Mouse (Mus musculus): ENCODE results near the gene Foxn2. TPM values are rescaled to one million over a fixed set of nuclear protein-coding genes. Genes with fewer than 3 reads are reported as not detected.
A peak's percentile ranks its signal among the peaks of the same experiment; 100 is the strongest.

The Foxn2 gene
- polyA plus RNA-seq, 1 experiment, result 7.5 TPM

- 0% methylated on average over 14 of the region's 14 CpGs for WGBS
Observed at GRCm38 (mm10) chr17:88530236-88530619, 89.7 kb downstream of the Foxn2 start.

GRCm38 (mm10) chr17:88530667-88531066, 90.2 kb downstream of the Foxn2 start:
- peaks cover 7% of the 10 kb centered on the region for H3K4me1 ChIP-seq (ENCODE audit: control insufficient read depth, insufficient read depth, low read length)
- no peak for TF ChIP-seq CTCF (IDR thresholded peaks at IDR 0.05; ENCODE audit: insufficient read depth, low read length)
- no peak for TF ChIP-seq POLR2A (IDR thresholded peaks at IDR 0.05; ENCODE audit: borderline replicate concordance, extremely low read depth, low read depth, low read length)
- DNase-seq, result no peak
- H3K4me3 ChIP-seq (replicated peaks; ENCODE audit: extremely low read depth, low read depth, low read length), result peak overlapping the region; percentile 68
- WGBS, result 9% methylated on average over 11 of the region's 11 CpGs

More at GRCm38 (mm10) chr17:88530236-88530619, 89.7 kb downstream of the Foxn2 start:
- TF ChIP-seq CTCF (IDR thresholded peaks at IDR 0.05; ENCODE audit: insufficient read depth, low read length), result no peak
- no peak for TF ChIP-seq POLR2A (IDR thresholded peaks at IDR 0.05; ENCODE audit: borderline replicate concordance, extremely low read depth, low read depth, low read length)
- no peak for DNase-seq
- peaks cover 7% of the 10 kb centered on the region for H3K4me1 ChIP-seq (ENCODE audit: control insufficient read depth, insufficient read depth, low read length)
- H3K4me3 ChIP-seq (replicated peaks; ENCODE audit: extremely low read depth, low read depth, low read length), result peak overlapping the region; percentile 68

- DNase-seq, result no peak
- Histone ChIP-seq H3K4me3 (replicated peaks; ENCODE audit: extremely low read depth, low read depth, low read length) (no peak overlapping the region), H3K4me1 (ENCODE audit: control insufficient read depth, insufficient read depth, low read length) (peaks cover 7% of the 10 kb centered on the region)
- TF ChIP-seq CTCF (IDR thresholded peaks at IDR 0.05; ENCODE audit: insufficient read depth, low read length) (no peak), POLR2A (IDR thresholded peaks at IDR 0.05; ENCODE audit: borderline replicate concordance, extremely low read depth, low read depth, low read length) (no peak)
- WGBS, result 49% methylated on average over 6 of the region's 6 CpGs
Observed at GRCm38 (mm10) chr17:88531176-88531575, 90.7 kb downstream of the Foxn2 start.

- no peak for DNase-seq
- H3K4me1 ChIP-seq (ENCODE audit: control insufficient read depth, insufficient read depth, low read length), result no peaks in the 10 kb centered on the region
- WGBS, result 91% methylated on average over 8 of the region's 8 CpGs
- TF ChIP-seq CTCF (IDR thresholded peaks at IDR 0.05; ENCODE audit: insufficient read depth, low read length) (no peak), POLR2A (IDR thresholded peaks at IDR 0.05; ENCODE audit: borderline replicate concordance, extremely low read depth, low read depth, low read length) (no peak)
- H3K4me3 ChIP-seq (replicated peaks; ENCODE audit: extremely low read depth, low read depth, low read length), result no peak overlapping the region
Observed at GRCm38 (mm10) chr17:88537842-88538430, 97.4 kb downstream of the Foxn2 start.

Other genes starting within 250 kb of the Foxn2 start
- 22.8 and 31.2 TPM in 2 replicates for gene Ppp1r21, start 89.4 kb downstream of the Foxn2 start, polyA plus RNA-seq (2012; rRNA removed)
- 41.0 and 43.1 TPM in 2 replicates for gene Ston1, start 157.0 kb downstream of the Foxn2 start, polyA plus RNA-seq (2012; rRNA removed)
- gene Gtf2a1l, start 227.9 kb downstream of the Foxn2 start, polyA plus RNA-seq (2012; rRNA removed), result not detected in 2 replicates